Mouse (Mus musculus) adrenal gland, postnatal 10 days (tissue): ENCODE measurements around the gene Scgb1b17. TPM values are rescaled to one million over a fixed set of nuclear protein-coding genes. Genes with fewer than 3 reads are reported as not detected.
"Not testable (repeated sequence)": the region's sequence is repeated elsewhere in the genome, so short reads cannot be mapped to it uniquely, and the experiment has no call there.

Source experiments
- DNase-seq: peaks from one replicate; pipeline ENCODE4 v3.0.0; 2021; ENCODE audit warnings: mixed read lengths
- long read RNA-seq, 2 experiments: library from polyadenylated mRNA; stranded (forward); transcript quantifications; one replicate each; pipeline ENCODE4 v2.0.0; 2021
- total RNA-seq, 2 experiments: library from RNA; stranded (reverse); gene quantifications; 2 replicates each; pipeline ENCODE4 v1.2.3; 2021

Scgb1b17 gene
- not detected for total RNA-seq
- long read RNA-seq, experiment 1, result 0 reads
- long read RNA-seq, experiment 2, result 0 reads

GRCm38 (mm10) chr7:33063149-33063548, at the start of gene Scgb1b17:
Gene Scgb1b17 (plus strand): TSS chr7:33063449.
- DNase-seq, result not testable (repeated sequence)

- DNase-seq, result not testable (repeated sequence)
Measured at GRCm38 (mm10) chr7:33056461-33056860, 6.8 kb upstream of the Scgb1b17 start, which contains the start of gene Scgb2b17. Gene Scgb2b17 (minus strand): TSS chr7:33056561.

Other genes starting within 250 kb of the Scgb1b17 start
- not detected for gene Scgb2b15, start 233.8 kb upstream of the Scgb1b17 start, total RNA-seq
- not detected for gene Scgb1b15, start 226.9 kb upstream of the Scgb1b17 start, total RNA-seq
- not detected for gene Scgb2b17, start 6.9 kb upstream of the Scgb1b17 start, total RNA-seq
- gene Scgb2b18, start 110.4 kb downstream of the Scgb1b17 start, total RNA-seq, result not detected
- not detected for gene Scgb1b18, start 122.1 kb downstream of the Scgb1b17 start, total RNA-seq
- gene Scgb2b19, start 216.9 kb downstream of the Scgb1b17 start, total RNA-seq, result not detected
- not detected for gene Scgb1b19, start 223.8 kb downstream of the Scgb1b17 start, total RNA-seq